ENCODE assay signal across 18 mouse cellular contexts in the genomic region with DNA sequence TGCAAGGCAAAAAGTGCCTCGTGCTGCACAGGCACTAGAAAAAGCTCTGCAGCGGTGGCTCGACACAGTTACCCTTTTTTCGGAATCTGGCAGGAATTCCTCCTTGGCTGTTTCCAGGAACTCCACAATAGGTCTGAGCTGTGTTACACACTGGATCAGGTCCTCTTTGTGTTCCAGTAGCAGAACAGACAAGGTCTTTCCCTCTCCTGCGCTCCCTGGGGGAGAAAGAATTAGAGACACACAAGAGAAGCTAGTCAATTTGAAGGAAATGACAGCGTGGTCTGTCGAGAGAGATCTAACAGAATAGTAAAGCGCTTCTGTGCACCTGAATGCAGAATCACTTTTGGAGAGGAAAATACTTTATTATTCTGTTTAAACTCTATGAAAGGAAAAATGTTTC. TPM values are rescaled to one million over a fixed set of nuclear protein-coding genes. Genes with fewer than 3 reads are reported as not detected.
"Had no signal": no experiment of that assay in that cellular context is flagged by ENCODE, and none has a peak within 500 bp of the region (broad histone marks: within the 10 kb centered on the region; RNA-seq: fewer than 3 reads in every experiment).

No protein-coding gene starts in this region.

- ATAC-seq: liver, embryonic 12.5 days had no signal

- H3K4me1 ChIP-seq: liver, embryonic 12.5 days; midbrain, embryonic 12.5 days; stomach, embryonic 15.5 days had no signal

- H3K9ac ChIP-seq: liver, embryonic 12.5 days; liver, embryonic 14.5 days; lung, embryonic 14.5 days; midbrain, embryonic 12.5 days; neural tube, embryonic 12.5 days; stomach, embryonic 15.5 days had no signal

- H3K27ac ChIP-seq: liver, embryonic 12.5 days; liver, embryonic 14.5 days; midbrain, embryonic 12.5 days; neural tube, embryonic 12.5 days; stomach, embryonic 15.5 days had no signal

- H3K4me3 ChIP-seq: liver, embryonic 12.5 days; midbrain, embryonic 12.5 days; neural tube, embryonic 12.5 days; stomach, embryonic 15.5 days had no signal

- H3K9me3 ChIP-seq: liver, embryonic 12.5 days; midbrain, embryonic 12.5 days; neural tube, embryonic 12.5 days; stomach, embryonic 15.5 days had no signal

- H3K36me3 ChIP-seq: midbrain, embryonic 12.5 days; neural tube, embryonic 12.5 days had no signal

- H3K4me2 ChIP-seq: liver, embryonic 12.5 days; lung, embryonic 14.5 days; midbrain, embryonic 12.5 days; neural tube, embryonic 12.5 days; stomach, embryonic 15.5 days had no signal

- DNase-seq: lung, adult 18-20 months; lung, embryonic 14.5 days; lung, postnatal 10 days; lung, postnatal 4 days; right cerebral cortex, postnatal 14 days; thymus, adult 18-20 months; thymus, postnatal 14 days; thymus, postnatal 36 days had no signal

- H3K27me3 ChIP-seq: liver, embryonic 12.5 days; midbrain, embryonic 12.5 days; neural tube, embryonic 12.5 days; stomach, embryonic 15.5 days had no signal

RNA-seq across cellular contexts. Expression of gene Epha8, which starts 50.4 kb away (rescaled TPM):
- total RNA-seq: megakaryocyte, adult 5-6 weeks; megakaryocyte-erythroid progenitor cell, adult 5-6 weeks; monocyte, adult 5-6 weeks; neutrophil, adult 5-6 weeks had no signal
- polyA plus RNA-seq: lung, embryonic 16.5 days had no signal
